Mouse (Mus musculus) CH12.LX (cell line): Measurements from ENCODE around the gene Ankrd60. TPM values are rescaled to one million over a fixed set of nuclear protein-coding genes. Genes with fewer than 3 reads are reported as not detected.

Source experiments
- DNase-seq: peaks from one replicate; pipeline ENCODE4 v3.0.0-alpha.2; 2013; ENCODE audit errors: extremely low read depth
- H3K27ac ChIP-seq: 2 replicates; pipeline ENCODE4 v1.5.1; 2012; ENCODE audit warnings: low read depth, mild to moderate bottlenecking, control low read depth, moderate library complexity; ENCODE audit not compliant: insufficient read depth
- H3K27me3 ChIP-seq: replicated peaks from 2 replicates; pipeline ENCODE3; 2012; ENCODE audit warnings: inconsistent platforms
- H3K36me3 ChIP-seq, 2 experiments: replicated peaks in 1 of 2; 2 replicates each; pipeline versions ENCODE3 to v1.6.1; 2012; ENCODE audit warnings: inconsistent platforms in 1 of 2, low read length in 1 of 2, mild to moderate bottlenecking in 1 of 2, mixed read lengths in 1 of 2, moderate library complexity in 1 of 2; ENCODE audit not compliant: control insufficient read depth in 1 of 2, insufficient read depth in 1 of 2
- H3K4me1 ChIP-seq, 2 experiments: 2 replicates each; pipeline ENCODE4 v1.6.1; 2012; ENCODE audit warnings: inconsistent platforms in 1 of 2, moderate library complexity in 1 of 2; ENCODE audit not compliant: insufficient read depth in 2 of 2, control insufficient read depth in 1 of 2
- H3K4me2 ChIP-seq: 2 replicates; pipeline ENCODE4 v1.6.1; 2012; ENCODE audit warnings: low read depth, mild to moderate bottlenecking, control low read depth; ENCODE audit not compliant: poor library complexity, insufficient read depth, severe bottlenecking
- H3K4me3 ChIP-seq, 3 experiments: fragments of 150-350 bp in 1 of 3; sonication (generic) in 1 of 3; replicated peaks in 1 of 3; 2 replicates each; pipeline versions ENCODE3 to v1.5.1; 2011 to 2012; ENCODE audit warnings: low read depth in 2 of 3, low read length in 2 of 3, mild to moderate bottlenecking in 2 of 3, moderate library complexity in 2 of 3, control low read depth in 1 of 3, improper control_type of control experiment in 1 of 3, inconsistent platforms in 1 of 3, mixed read lengths in 1 of 3; ENCODE audit not compliant: poor library complexity in 1 of 3
- H3K79me2 ChIP-seq: replicated peaks from 2 replicates; pipeline ENCODE4 v1.6.1; 2012; ENCODE audit warnings: mild to moderate bottlenecking, moderate library complexity; ENCODE audit not compliant: control insufficient read depth, poor library complexity, insufficient read depth, severe bottlenecking; ENCODE audit errors: extremely low read depth
- H3K9ac ChIP-seq: 2 replicates; pipeline ENCODE4 v1.6.1; 2012; ENCODE audit warnings: low read depth, mild to moderate bottlenecking, control low read depth, moderate library complexity; ENCODE audit not compliant: insufficient read depth
- H3K9me3 ChIP-seq: replicated peaks from 2 replicates; pipeline ENCODE3; 2012; ENCODE audit warnings: low read length, inconsistent platforms, mixed read lengths
- CHD1 ChIP-seq: IDR thresholded peaks from 2 replicates; pipeline ENCODE4 v1.6.1; 2012; ENCODE audit warnings: low read depth, low read length, improper control_type of control experiment, inconsistent platforms
- CTCF ChIP-seq, 2 experiments: IDR thresholded peaks in 1 of 2; conservative IDR thresholded peaks in 1 of 2; 2 replicates each; pipeline ENCODE4 v1.5.1; 2011 to 2012; ENCODE audit warnings: low read depth in 2 of 2, low read length in 2 of 2, improper control_type of control experiment in 1 of 2, inconsistent platforms in 1 of 2, mild to moderate bottlenecking in 1 of 2, moderate library complexity in 1 of 2
- E2F4 ChIP-seq: IDR thresholded peaks from 2 replicates; pipeline ENCODE4 v1.6.1; 2011; ENCODE audit warnings: low read depth, low read length, improper control_type of control experiment; ENCODE audit not compliant: insufficient replicate concordance
- ELF1 ChIP-seq: IDR thresholded peaks from 2 replicates; pipeline ENCODE4 v1.6.1; 2014; ENCODE audit warnings: low read depth, mild to moderate bottlenecking, inconsistent platforms, low read length, improper control_type of control experiment
- GABPA ChIP-seq: IDR thresholded peaks from 2 replicates; pipeline ENCODE4 v1.6.1; 2012; ENCODE audit warnings: low read depth, low read length, improper control_type of control experiment, inconsistent platforms; ENCODE audit not compliant: insufficient replicate concordance
- HCFC1 ChIP-seq: IDR thresholded peaks from 2 replicates; pipeline ENCODE4 v1.6.1; 2012; ENCODE audit warnings: low read depth, mild to moderate bottlenecking, inconsistent platforms, low read length, improper control_type of control experiment
- IRF4 ChIP-seq: IDR thresholded peaks from 2 replicates; pipeline ENCODE4 v1.6.1; 2014; ENCODE audit warnings: low read depth, mild to moderate bottlenecking, inconsistent platforms, low read length, improper control_type of control experiment
- MAZ ChIP-seq: IDR thresholded peaks from 2 replicates; pipeline ENCODE4 v1.6.1; 2012; ENCODE audit warnings: low read depth, mild to moderate bottlenecking, inconsistent platforms, low read length, improper control_type of control experiment, moderate library complexity
- MXI1 ChIP-seq: IDR thresholded peaks from 2 replicates; pipeline ENCODE4 v1.6.1; 2011; ENCODE audit warnings: mild to moderate bottlenecking, low read depth, low read length, improper control_type of control experiment
- PAX5 ChIP-seq: IDR thresholded peaks from 2 replicates; pipeline ENCODE4 v1.6.1; 2012; ENCODE audit warnings: low read length, inconsistent platforms, mixed read lengths
- SMC3 ChIP-seq: IDR thresholded peaks from 2 replicates; pipeline ENCODE4 v1.6.1; 2011; ENCODE audit warnings: low read depth, low read length, improper control_type of control experiment
- TBP ChIP-seq: conservative IDR thresholded peaks from 2 replicates; pipeline ENCODE4 v1.6.1; 2011; ENCODE audit warnings: low read depth, low read length, improper control_type of control experiment
- TCF12 ChIP-seq: IDR thresholded peaks from 2 replicates; pipeline ENCODE4 v1.6.1; 2014; ENCODE audit warnings: low read depth, mild to moderate bottlenecking, inconsistent platforms, low read length, improper control_type of control experiment
- UBTF ChIP-seq: IDR thresholded peaks from 2 replicates; pipeline ENCODE4 v1.6.1; 2012; ENCODE audit warnings: low read depth, mild to moderate bottlenecking, inconsistent platforms, low read length, improper control_type of control experiment, moderate library complexity
- ZC3H11A ChIP-seq: IDR thresholded peaks from 2 replicates; pipeline ENCODE4 v1.6.1; 2012; ENCODE audit warnings: low read depth, mild to moderate bottlenecking, inconsistent platforms, low read length, improper control_type of control experiment
- ZKSCAN1 ChIP-seq: IDR thresholded peaks from 2 replicates; pipeline ENCODE4 v1.6.1; 2012; ENCODE audit warnings: low read depth, inconsistent platforms, low read length, improper control_type of control experiment, borderline replicate concordance
- ZMIZ1 ChIP-seq: IDR thresholded peaks from 2 replicates; pipeline ENCODE4 v1.6.1; 2012; ENCODE audit warnings: low read depth, mild to moderate bottlenecking, inconsistent platforms, low read length, improper control_type of control experiment
- dilution Hi-C: fragments of 300-500 bp; cut with MboI; formaldehyde crosslinking; loops from 2 replicates; pipeline ENCODE4 v1.14.3; 2020; ENCODE audit warnings: low sequenced_read_pairs; ENCODE audit not compliant: extremely low pct_unique_long_range_greater_than_20kb, extremely low pct_ligation_motif_present
- in situ Hi-C: fragments of 300-500 bp; cut with MboI; formaldehyde crosslinking; loops from 3 replicates; pipeline ENCODE4 v1.14.3; 2019; ENCODE audit warnings: low sequenced_read_pairs, low pct_ligation_motif_present, low pct_unique_long_range_greater_than_20kb, mixed read lengths
- polyA plus RNA-seq: library from polyadenylated mRNA; unstranded; fragments of >175 nt; gene quantifications from 2 replicates; pipeline ENCODE4 v1.2.1, GENCODE M21; 2012; ENCODE audit warnings: low read depth; ENCODE audit not compliant: insufficient read length
- total RNA-seq, 2 experiments: library from RNA; depleted of rRNA; stranded (reverse); fragments of 300-350 nt in 1 of 2; fragments of >200 nt in 1 of 2; gene quantifications; 2 replicates each; pipeline ENCODE4 v1.2.3; 2012 to 2014

The Ankrd60 gene
- total and polyA plus RNA-seq, 3 experiments, result not detected

GRCm38 (mm10) chr2:173615378-173616081 is 37.4 kb upstream of the Ankrd60 start:
- H3K27ac ChIP-seq, result no peak overlapping the region
- H3K4me2 ChIP-seq, result no peak overlapping the region
- TF ChIP-seq SMC3 (no peak), ZKSCAN1 (no peak), ELF1 (no peak), TCF12 (no peak), CTCF (conservative IDR thresholded peaks at IDR 0.05 in 1 of 2, IDR thresholded peaks at IDR 0.05 in 1 of 2; ENCODE audit: low read depth in 2 of 2, low read length in 2 of 2) (no peak), GABPA (no peak), MAZ (no peak)
- H3K79me2 ChIP-seq, result no peaks in the 10 kb centered on the region
- in situ Hi-C loops, result no loop called here
- no peaks in the 10 kb centered on the region for H3K9me3 ChIP-seq
- dilution Hi-C loops, result no loop called here
- no peak overlapping the region for H3K9ac ChIP-seq
- no peak overlapping the region for H3K4me3 ChIP-seq
- H3K36me3 ChIP-seq, result peaks cover 0 to 21% of the 10 kb centered on the region in 2 experiments
- no peaks in the 10 kb centered on the region for H3K27me3 ChIP-seq
- DNase-seq, result no peak
- H3K4me1 ChIP-seq, result 0 out of 4 replicates have a peak, but pooled peaks cover 0 to 3% of the 10 kb centered on the region in 2 experiments

- Histone ChIP-seq H3K4me2 (no peak overlapping the region), H3K27me3 (no peaks in the 10 kb centered on the region), H3K4me1 (peaks cover 3 to 5% of the 10 kb centered on the region in 2 experiments; a peak in 2 of 4 replicates), H3K9me3 (no peaks in the 10 kb centered on the region), H3K36me3 (peaks cover 0 to 35% of the 10 kb centered on the region in 2 experiments), H3K9ac (no peak overlapping the region), H3K27ac (no peak overlapping the region), H3K4me3 (no peak overlapping the region), H3K79me2 (no peaks in the 10 kb centered on the region)
- dilution Hi-C loops (no loop called here), in situ Hi-C loops (no loop called here)
- DNase-seq, result no peak
- TF ChIP-seq E2F4 (no peak), HCFC1 (no peak), GABPA (no peak), ZC3H11A (no peak), TBP (no peak), IRF4 (no peak), CHD1 (no peak), UBTF (no peak), ZMIZ1 (no peak), MXI1 (no peak), ZKSCAN1 (no peak), PAX5 (no peak)
These were observed 30.1 kb upstream of the Ankrd60 start for GRCm38 (mm10) chr2:173608020-173608958.
